Mouse (Mus musculus) forebrain, embryonic 14.5 days (tissue): ENCODE data around the gene Hectd2. TPM values are rescaled to one million over a fixed set of nuclear protein-coding genes. Genes with fewer than 3 reads are reported as not detected.
A peak's percentile ranks its signal among the peaks of the same experiment; 100 is the strongest.

Experiments
- ATAC-seq: fragments of 200-750 bp; cut with Nextera tagmentation; 2 replicates; pipeline ENCODE4 v1.8.0; 2017; ENCODE audit warnings: mild to moderate bottlenecking, moderate library complexity
- DNase-seq: peaks from one replicate; pipeline ENCODE4 v3.0.0-alpha.2; 2015; ENCODE audit warnings: low spot score
- H3K27ac ChIP-seq: fragments of 300-500 bp; sonication (generic); 2 replicates; pipeline ENCODE4 v1.5.1; 2014; ENCODE audit warnings: low read depth, mild to moderate bottlenecking, control low read depth, low read length, moderate library complexity
- H3K27me3 ChIP-seq: fragments of 300-500 bp; sonication (generic); replicated peaks from 2 replicates; pipeline ENCODE4 v1.6.1; 2014; ENCODE audit warnings: low read length, control low read depth, mixed read lengths; ENCODE audit not compliant: control insufficient read depth, insufficient read depth
- H3K36me3 ChIP-seq: fragments of 300-500 bp; sonication (generic); 2 replicates; pipeline ENCODE4 v1.6.1; 2014; ENCODE audit warnings: low read length, control low read depth; ENCODE audit not compliant: control insufficient read depth, insufficient read depth
- H3K4me1 ChIP-seq: fragments of 300-500 bp; sonication (generic); 2 replicates; pipeline ENCODE4 v1.6.1; 2014; ENCODE audit warnings: antibody characterized with exemption, low read length, control low read depth; ENCODE audit not compliant: control insufficient read depth, insufficient read depth
- H3K4me2 ChIP-seq: fragments of 300-500 bp; sonication (generic); 2 replicates; pipeline ENCODE4 v1.6.1; 2014; ENCODE audit warnings: mild to moderate bottlenecking, control low read depth, low read length
- H3K4me3 ChIP-seq: fragments of 300-500 bp; sonication (generic); 2 replicates; pipeline ENCODE4 v1.5.1; 2014; ENCODE audit warnings: low read depth, low read length, control low read depth
- H3K9ac ChIP-seq: fragments of 300-500 bp; sonication (generic); 2 replicates; pipeline ENCODE4 v1.6.1; 2014; ENCODE audit warnings: mild to moderate bottlenecking, low read length, control low read depth, moderate library complexity
- H3K9me3 ChIP-seq: fragments of 300-500 bp; sonication (generic); replicated peaks from 2 replicates; pipeline ENCODE4 v1.6.1; 2016; ENCODE audit warnings: low read length, control low read depth, mixed read lengths; ENCODE audit not compliant: control insufficient read depth
- WGBS: fragments of 180-500 bp; shearing (Covaris S2); extraction: QIAGEN DNeasy Blood & Tissue Kit; methylation state at CpG from one replicate; pipeline ENCODE4 v1.1.7; 2014; 5-methylcytosine and 5-hydroxymethylcytosine counted together
- polyA plus RNA-seq: library from polyadenylated mRNA; unstranded; fragments of >200 nt; fragmentation: Nextera tagmentation; extraction: Ambion mirVana; gene quantifications from 2 replicates; pipeline ENCODE4 v1.2.1, GENCODE M21; 2014

Hectd2 gene
- polyA plus RNA-seq, 1 experiment from 2014 or later = 14.5 TPM

DNA sequence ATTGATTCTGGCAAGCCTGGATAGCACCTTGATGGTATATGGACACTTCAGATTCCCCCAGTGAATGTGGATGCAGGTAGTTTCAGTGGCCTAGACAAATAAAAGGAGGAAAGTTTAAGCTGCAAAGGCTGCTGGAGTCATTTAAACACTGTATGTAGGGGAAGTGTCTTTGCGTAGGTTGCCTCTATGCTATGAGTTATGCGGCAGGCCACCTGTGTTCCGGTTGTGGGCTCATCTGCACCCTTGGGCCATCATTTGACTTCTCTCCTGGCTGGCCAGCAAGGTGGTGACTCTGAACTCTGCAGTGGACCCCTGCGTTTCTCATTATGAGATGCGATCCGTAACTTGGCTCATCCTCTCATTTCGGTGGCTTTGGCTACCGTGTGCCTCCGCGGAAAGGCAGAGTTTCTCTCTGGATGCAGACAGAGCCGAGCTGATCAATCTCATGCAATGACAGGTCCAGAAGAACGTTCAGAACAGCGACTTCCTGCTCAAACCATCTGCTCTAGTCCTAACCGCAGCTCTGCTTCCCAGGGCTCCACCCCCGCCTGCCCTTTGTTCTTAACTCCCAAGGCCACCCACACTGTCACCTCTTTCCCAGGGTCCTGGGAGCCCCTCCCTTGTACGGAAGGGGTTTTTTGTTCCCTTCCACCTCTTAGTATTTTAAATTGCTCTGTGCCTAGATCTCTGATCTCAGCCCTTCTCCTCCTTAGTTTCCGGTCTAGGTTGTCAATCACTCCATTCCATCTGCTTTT is 20.3 kb upstream of the Hectd2 start:
- 18% methylated on average over 17 of the region's 17 CpGs for WGBS
- H3K4me2 ChIP-seq = peak overlapping the region; percentile 49
- peak overlapping the region; percentile 41; the same call in 1 of the 2 replicates for H3K9ac ChIP-seq
- ATAC-seq = peak; percentile 82
- no peaks in the 10 kb centered on the region for H3K36me3 ChIP-seq
- peak overlapping the region; percentile 92 for H3K27ac ChIP-seq
- no peaks in the 10 kb centered on the region for H3K27me3 ChIP-seq
- H3K4me1 ChIP-seq = peaks cover 23% of the 10 kb centered on the region
- peak overlapping the region; percentile 1; the same call in 1 of the 2 replicates for H3K4me3 ChIP-seq
- DNase-seq = no peak
- H3K9me3 ChIP-seq = no peaks in the 10 kb centered on the region

DNA sequence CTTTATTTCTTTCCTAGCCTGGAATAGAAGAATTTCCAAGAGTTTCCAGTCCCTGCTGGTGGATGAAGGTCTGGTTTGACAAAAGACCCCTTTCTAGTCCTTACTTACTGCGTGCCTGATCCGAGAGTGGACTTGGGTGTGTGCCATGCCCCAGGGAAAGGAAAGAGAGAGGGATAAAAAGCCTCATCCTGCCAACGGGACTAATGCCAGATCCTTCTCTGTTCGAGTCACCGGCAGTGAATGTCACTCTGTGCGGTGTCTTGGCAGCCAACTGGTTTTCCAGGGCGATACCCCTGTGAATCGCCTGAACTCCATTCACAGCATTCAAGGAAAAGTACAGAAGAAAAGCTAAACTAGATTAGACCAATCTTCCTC is 19.7 kb upstream of the Hectd2 start:
- Histone ChIP-seq H3K36me3 (no peaks in the 10 kb centered on the region), H3K9ac (peak overlapping the region; percentile 41; the same call in 1 of the 2 replicates), H3K4me1 (peaks cover 23% of the 10 kb centered on the region), H3K27ac (peak overlapping the region; percentile 92), H3K27me3 (no peaks in the 10 kb centered on the region), H3K4me3 (peak overlapping the region; percentile 1; the same call in 1 of the 2 replicates), H3K9me3 (no peaks in the 10 kb centered on the region), H3K4me2 (peak overlapping the region; percentile 49)
- DNase-seq = peak; percentile 97
- peak; percentile 86 for ATAC-seq
- 2% methylated on average over 8 of the region's 8 CpGs for WGBS

DNA sequence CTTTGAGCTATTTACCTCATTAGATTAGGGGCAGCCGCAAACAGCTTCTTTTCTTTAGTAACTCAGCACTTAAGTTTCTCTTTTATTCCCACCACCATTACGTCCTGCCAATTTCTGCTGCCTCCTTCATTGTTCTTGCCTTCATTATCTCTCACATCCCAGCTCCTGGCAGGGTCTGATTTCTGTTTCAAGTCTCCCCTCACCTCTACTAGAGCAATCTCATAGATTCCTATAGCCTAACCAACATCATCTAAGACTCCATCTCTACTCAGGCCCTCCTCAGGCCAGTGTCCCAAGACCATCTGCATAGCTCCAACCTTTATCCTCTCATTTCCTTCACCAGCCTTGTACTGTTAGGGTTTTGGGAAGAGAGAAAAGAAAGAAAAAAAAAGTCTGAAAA is 19.3 kb upstream of the Hectd2 start:
- H3K4me1 ChIP-seq = peaks cover 23% of the 10 kb centered on the region
- H3K4me3 ChIP-seq = no peak overlapping the region
- H3K4me2 ChIP-seq = peak overlapping the region; percentile 49; the same call in 1 of the 2 replicates
- ATAC-seq = no peak
- no peak overlapping the region for H3K9ac ChIP-seq
- WGBS = 3% methylated on average over 2 of the region's 2 CpGs
- H3K9me3 ChIP-seq = no peaks in the 10 kb centered on the region
- H3K27ac ChIP-seq = peak overlapping the region; percentile 92; the same call in 1 of the 2 replicates
- no peaks in the 10 kb centered on the region for H3K36me3 ChIP-seq
- no peaks in the 10 kb centered on the region for H3K27me3 ChIP-seq
- DNase-seq = no peak

DNA sequence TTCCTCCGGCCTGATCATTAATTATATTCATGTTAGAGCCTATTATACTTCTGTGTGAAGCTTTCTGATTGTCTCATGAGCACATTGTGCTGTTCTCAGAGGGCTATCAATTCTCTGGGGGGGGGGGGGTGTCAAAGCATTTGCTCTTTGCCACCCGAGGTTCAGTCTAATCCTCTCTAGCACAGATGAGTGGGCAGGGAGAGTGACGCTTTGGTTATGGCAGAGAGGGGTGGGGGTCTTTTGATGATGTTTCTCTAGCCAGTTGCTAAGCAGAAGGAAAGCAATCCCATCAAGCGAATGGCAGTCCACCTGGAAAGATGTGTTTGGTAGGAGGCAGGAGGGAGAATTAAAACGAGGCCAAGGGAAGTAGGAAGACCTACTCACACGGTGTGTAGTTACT is 18.6 kb upstream of the Hectd2 start:
- ATAC-seq = peak; percentile 17; the same call in 1 of the 2 replicates
- H3K9ac ChIP-seq = no peak overlapping the region
- H3K36me3 ChIP-seq = no peaks in the 10 kb centered on the region
- H3K4me3 ChIP-seq = no peak overlapping the region
- 4% methylated on average over 6 of the region's 6 CpGs for WGBS
- H3K27ac ChIP-seq = peak overlapping the region; percentile 40; the same call in 1 of the 2 replicates
- peak; percentile 68 for DNase-seq
- no peaks in the 10 kb centered on the region for H3K27me3 ChIP-seq
- peak overlapping the region; percentile 20 for H3K4me2 ChIP-seq
- H3K4me1 ChIP-seq = peaks cover 23% of the 10 kb centered on the region
- no peaks in the 10 kb centered on the region for H3K9me3 ChIP-seq

DNA sequence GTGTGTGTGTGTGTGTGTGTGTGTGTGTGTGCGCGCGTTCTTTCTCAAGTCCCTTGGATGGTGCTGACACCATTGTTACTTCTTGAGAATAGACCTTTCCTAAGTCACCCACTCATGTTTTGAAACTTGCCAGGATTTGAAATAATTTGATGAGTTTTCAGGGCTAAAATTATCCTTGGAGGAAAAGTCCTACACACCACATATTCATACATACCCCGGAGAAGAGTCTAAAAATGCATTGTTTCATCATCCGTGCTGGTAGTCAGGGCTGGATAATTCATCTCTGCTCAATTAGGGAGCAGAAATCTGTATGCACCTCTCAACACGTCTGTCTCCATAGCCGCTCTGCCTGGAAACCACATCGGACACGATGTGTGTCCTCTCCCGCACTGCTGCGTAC is 17.5 kb upstream of the Hectd2 start:
- DNase-seq = no peak
- Histone ChIP-seq H3K4me1 (peaks cover 23% of the 10 kb centered on the region), H3K9ac (no peak overlapping the region), H3K27me3 (no peaks in the 10 kb centered on the region), H3K27ac (no peak overlapping the region), H3K4me2 (peak overlapping the region; percentile 20; the same call in 1 of the 2 replicates), H3K36me3 (no peaks in the 10 kb centered on the region), H3K9me3 (no peaks in the 10 kb centered on the region), H3K4me3 (no peak overlapping the region)
- ATAC-seq = no peak
- 54% methylated on average over 11 of the region's 11 CpGs for WGBS

DNA sequence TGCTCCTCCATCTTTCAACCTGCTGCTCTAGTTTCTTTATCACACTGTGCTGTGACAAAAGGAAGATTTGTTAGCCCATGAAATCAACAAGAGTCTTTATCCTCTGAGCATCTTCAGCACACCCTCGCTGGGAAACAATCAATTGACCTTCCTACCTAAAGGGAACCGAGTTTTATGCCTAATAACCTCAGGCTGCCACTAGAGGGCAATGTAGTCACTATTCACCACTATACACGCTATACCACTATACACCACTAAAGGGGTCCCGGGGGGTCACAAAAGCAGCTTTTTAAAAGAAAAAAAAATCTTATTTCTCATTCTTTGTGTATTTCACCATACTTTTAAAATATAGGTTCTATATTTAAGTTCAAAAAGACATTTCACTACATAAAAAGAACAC is 15.9 kb upstream of the Hectd2 start:
- Histone ChIP-seq H3K4me1 (peaks cover 18% of the 10 kb centered on the region), H3K9ac (no peak overlapping the region), H3K36me3 (no peaks in the 10 kb centered on the region), H3K27ac (no peak overlapping the region), H3K4me2 (no peak overlapping the region), H3K9me3 (no peaks in the 10 kb centered on the region), H3K27me3 (no peaks in the 10 kb centered on the region), H3K4me3 (no peak overlapping the region)
- no peak for ATAC-seq
- WGBS = 4% methylated on average over 4 of the region's 4 CpGs
- peak; percentile 86 for DNase-seq

DNA sequence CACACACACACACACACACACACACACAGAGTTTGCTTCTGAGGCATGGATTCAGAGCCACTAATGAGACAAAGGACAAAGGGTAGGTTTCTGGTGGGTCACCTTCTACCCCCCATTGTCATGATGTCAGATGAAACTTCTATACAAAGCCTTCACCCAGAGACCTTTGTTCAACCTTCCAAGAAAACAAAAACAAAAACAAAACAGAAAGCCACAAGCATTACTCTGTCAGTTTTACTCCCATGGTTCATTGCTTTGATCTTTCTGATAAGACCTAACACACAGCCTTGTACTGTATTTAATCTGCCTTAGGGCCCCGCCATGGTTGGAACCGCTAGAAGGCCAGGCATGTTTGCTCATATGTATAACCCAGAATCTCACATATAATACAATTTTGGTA is 15.1 kb upstream of the Hectd2 start:
- DNase-seq (no peak), ATAC-seq (no peak)
- Histone ChIP-seq H3K27me3 (no peaks in the 10 kb centered on the region), H3K9ac (no peak overlapping the region), H3K9me3 (no peaks in the 10 kb centered on the region), H3K4me3 (no peak overlapping the region), H3K4me1 (peaks cover 10% of the 10 kb centered on the region), H3K36me3 (no peaks in the 10 kb centered on the region), H3K27ac (no peak overlapping the region), H3K4me2 (no peak overlapping the region)
- WGBS = 93% methylated on average over 2 of the region's 2 CpGs

DNA sequence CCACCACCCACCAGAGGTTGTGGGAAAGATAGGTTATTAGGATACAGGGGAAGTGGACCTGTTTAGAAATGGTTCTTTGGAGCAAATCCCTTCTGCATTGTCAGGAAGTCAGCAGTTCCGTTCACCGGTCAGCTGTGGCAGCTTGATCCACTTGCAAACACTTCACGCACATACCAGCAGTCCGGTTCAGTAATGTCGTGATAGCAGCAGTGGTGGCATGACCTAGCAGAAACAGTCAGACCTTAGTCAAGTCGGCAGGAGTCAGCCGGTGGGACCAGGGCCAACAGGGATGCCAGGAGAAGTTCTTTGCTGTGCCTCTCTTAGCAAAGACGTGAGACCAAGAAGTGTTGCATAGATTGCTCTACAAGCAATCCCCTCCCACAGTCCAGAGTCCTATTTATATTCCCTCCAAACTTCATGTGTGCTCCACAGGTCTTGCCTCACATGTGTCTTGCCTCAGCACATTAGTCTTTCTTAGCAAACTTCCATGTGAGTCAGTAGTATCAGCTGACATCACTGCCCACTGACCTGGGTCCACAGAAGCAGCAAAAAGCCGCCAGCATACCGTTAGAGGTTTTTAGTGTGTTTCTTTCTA is 14.3 kb upstream of the Hectd2 start:
- peaks cover 9% of the 10 kb centered on the region; the same call in 1 of the 2 replicates for H3K4me1 ChIP-seq
- DNase-seq = no peak
- no peak overlapping the region for H3K4me2 ChIP-seq
- H3K9me3 ChIP-seq = no peaks in the 10 kb centered on the region
- H3K27me3 ChIP-seq = no peaks in the 10 kb centered on the region
- no peak overlapping the region for H3K9ac ChIP-seq
- no peak for ATAC-seq
- H3K4me3 ChIP-seq = no peak overlapping the region
- no peaks in the 10 kb centered on the region for H3K36me3 ChIP-seq
- no peak overlapping the region for H3K27ac ChIP-seq
- 85% methylated on average over 10 of the region's 10 CpGs for WGBS

DNA sequence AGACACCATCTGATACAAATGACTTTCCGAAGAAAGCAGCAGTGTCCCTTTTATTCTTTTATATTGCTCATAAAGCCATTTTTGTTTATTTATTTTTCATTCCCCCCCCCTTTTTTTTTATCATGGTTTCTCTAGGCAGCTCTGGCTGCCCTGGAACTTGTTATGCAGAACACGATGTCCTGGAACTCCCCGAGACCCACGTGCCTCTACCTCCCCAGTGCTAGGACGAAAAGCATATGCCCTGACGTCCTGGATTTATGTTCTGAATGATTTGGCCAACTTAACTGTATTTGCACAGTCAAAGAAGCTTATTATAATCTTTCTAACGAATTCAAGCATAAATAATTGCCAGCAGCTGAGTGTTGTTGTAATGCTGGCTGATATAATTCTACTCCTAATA is 13.7 kb upstream of the Hectd2 start:
- Histone ChIP-seq H3K4me1 (peaks cover 5% of the 10 kb centered on the region; the same call in 1 of the 2 replicates), H3K4me2 (no peak overlapping the region), H3K4me3 (no peak overlapping the region), H3K9ac (no peak overlapping the region), H3K27ac (no peak overlapping the region), H3K9me3 (no peaks in the 10 kb centered on the region), H3K36me3 (no peaks in the 10 kb centered on the region), H3K27me3 (no peaks in the 10 kb centered on the region)
- DNase-seq (no peak), ATAC-seq (no peak)
- 66% methylated on average over 7 of the region's 7 CpGs for WGBS
